Comparison of ENCODE assay signal across 32 mouse cellular contexts in the genomic region with DNA sequence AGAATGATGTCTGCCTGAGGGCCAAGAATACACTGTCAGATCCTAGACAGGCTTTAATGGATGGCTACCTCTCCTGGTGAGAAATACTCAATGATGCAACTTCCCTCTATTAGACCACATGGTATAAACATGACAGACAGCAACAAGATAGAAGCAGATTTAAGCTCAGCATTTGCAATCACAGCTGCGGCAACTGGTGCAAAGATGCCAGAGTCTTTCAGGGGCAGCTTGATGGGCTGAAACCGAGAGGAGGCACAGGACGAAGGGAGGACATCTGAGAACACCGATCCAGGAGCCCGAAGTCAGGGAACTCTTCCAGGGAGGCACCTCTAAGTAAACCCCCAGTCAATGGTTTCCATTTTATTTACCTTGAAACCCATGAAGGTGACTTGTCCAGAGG. TPM values are rescaled to one million over a fixed set of nuclear protein-coding genes. Genes with fewer than 3 reads are reported as not detected.
"Had no signal": no experiment of that assay in that cellular context is flagged by ENCODE, and none has a peak within 500 bp of the region (broad histone marks: within the 10 kb centered on the region; RNA-seq: fewer than 3 reads in every experiment).

No protein-coding gene starts in this region.

- H3K36me3 ChIP-seq: limb, embryonic 10.5 days; limb, embryonic 12.5 days; limb, embryonic 13.5 days; limb, embryonic 15.5 days; liver, embryonic 12.5 days; liver, embryonic 13.5 days; liver, embryonic 15.5 days; lung, embryonic 15.5 days; midbrain, embryonic 10.5 days; midbrain, embryonic 12.5 days; midbrain, embryonic 13.5 days; midbrain, embryonic 15.5 days had no signal

- H3K4me1 ChIP-seq: limb, embryonic 10.5 days; limb, embryonic 12.5 days; limb, embryonic 15.5 days; liver, embryonic 12.5 days; liver, embryonic 13.5 days; liver, embryonic 15.5 days; lung, embryonic 15.5 days; megakaryocyte, embryonic 14.5 days; midbrain, embryonic 10.5 days; midbrain, embryonic 12.5 days; midbrain, embryonic 13.5 days; midbrain, embryonic 15.5 days had no signal

- H3K9ac ChIP-seq: limb, embryonic 12.5 days; limb, embryonic 13.5 days; limb, embryonic 15.5 days; liver, embryonic 12.5 days; liver, embryonic 13.5 days; liver, embryonic 14.5 days; liver, embryonic 15.5 days; liver, postnatal 0 days; lung, embryonic 14.5 days; lung, embryonic 15.5 days; midbrain, embryonic 12.5 days; midbrain, embryonic 13.5 days; midbrain, embryonic 15.5 days had no signal

- H3K4me3 ChIP-seq: limb, embryonic 10.5 days; limb, embryonic 12.5 days; limb, embryonic 13.5 days; limb, embryonic 15.5 days; liver, embryonic 12.5 days; liver, embryonic 13.5 days; liver, embryonic 15.5 days; lung, embryonic 15.5 days; megakaryocyte, embryonic 14.5 days; midbrain, embryonic 10.5 days; midbrain, embryonic 12.5 days; midbrain, embryonic 13.5 days; midbrain, embryonic 15.5 days had no signal

- ATAC-seq: liver, embryonic 12.5 days; liver, postnatal 0 days; lung, postnatal 0 days; midbrain, embryonic 13.5 days; midbrain, embryonic 15.5 days; midbrain, embryonic 16.5 days had no signal

- H3K27me3 ChIP-seq: limb, embryonic 13.5 days; limb, embryonic 15.5 days; liver, embryonic 12.5 days; liver, embryonic 13.5 days; liver, embryonic 15.5 days; lung, embryonic 15.5 days; midbrain, embryonic 12.5 days; midbrain, embryonic 13.5 days; midbrain, embryonic 15.5 days had no signal

- H3K4me2 ChIP-seq: limb, embryonic 12.5 days; limb, embryonic 13.5 days; limb, embryonic 15.5 days; liver, embryonic 11.5 days; liver, embryonic 12.5 days; liver, embryonic 13.5 days; liver, embryonic 15.5 days; lung, embryonic 14.5 days; lung, embryonic 15.5 days; midbrain, embryonic 11.5 days; midbrain, embryonic 12.5 days; midbrain, embryonic 13.5 days; midbrain, embryonic 15.5 days had no signal

- H3K9me3 ChIP-seq: limb, embryonic 10.5 days; limb, embryonic 13.5 days; limb, embryonic 15.5 days; liver, embryonic 12.5 days; liver, embryonic 13.5 days; liver, embryonic 15.5 days; lung, embryonic 15.5 days; midbrain, embryonic 10.5 days; midbrain, embryonic 12.5 days; midbrain, embryonic 13.5 days; midbrain, embryonic 15.5 days had no signal

- H3K27ac ChIP-seq: limb, embryonic 10.5 days; limb, embryonic 12.5 days; limb, embryonic 13.5 days; limb, embryonic 15.5 days; liver, embryonic 12.5 days; liver, embryonic 13.5 days; liver, embryonic 14.5 days; liver, embryonic 15.5 days; lung, embryonic 15.5 days; macrophage; midbrain, embryonic 10.5 days; midbrain, embryonic 12.5 days; midbrain, embryonic 13.5 days; midbrain, embryonic 15.5 days had no signal

- DNase-seq: left cerebral cortex, postnatal 4 days; liver; liver, embryonic 13.5 days; liver, postnatal 0 days; lung, adult 18-20 months; lung, adult 2 months; lung, embryonic 14.5 days; lung, postnatal 10 days; lung, postnatal 14 days; lung, postnatal 36 days; lung, postnatal 4 days; midbrain, embryonic 14.5 days had no signal

RNA-seq across cellular contexts. Expression of a gene that starts 11.8 kb away (rescaled TPM):
- polyA plus RNA-seq: liver, adult 2 months; liver, embryonic 11.5 days; liver, embryonic 12.5 days; liver, embryonic 13.5 days; liver, embryonic 15.5 days; liver, embryonic 16.5 days; liver, postnatal 0 days; macrophage had no signal

RNA-seq across cellular contexts. Expression of a gene that starts 31.7 kb away (rescaled TPM):
- polyA plus RNA-seq: liver, embryonic 13.5 days; liver, embryonic 15.5 days; liver, postnatal 0 days; macrophage had no signal
